Mouse (Mus musculus) kidney, postnatal 4 days (tissue): Measurements from ENCODE around the gene Tpst2.

Source experiments
- DNase-seq, 2 experiments: peaks; one replicate each; pipeline ENCODE4 v3.0.0; 2021; ENCODE audit warnings: mixed read lengths in 2 of 2

Tpst2 gene

GRCm38 (mm10) chr5:112255426-112255825 is 21.1 kb upstream of the Tpst2 start, which contains the start of gene Crybb1:
TSS of gene Crybb1 (plus strand) at chr5:112255815.
- peak; percentile 42 to 46 for DNase-seq

DNA sequence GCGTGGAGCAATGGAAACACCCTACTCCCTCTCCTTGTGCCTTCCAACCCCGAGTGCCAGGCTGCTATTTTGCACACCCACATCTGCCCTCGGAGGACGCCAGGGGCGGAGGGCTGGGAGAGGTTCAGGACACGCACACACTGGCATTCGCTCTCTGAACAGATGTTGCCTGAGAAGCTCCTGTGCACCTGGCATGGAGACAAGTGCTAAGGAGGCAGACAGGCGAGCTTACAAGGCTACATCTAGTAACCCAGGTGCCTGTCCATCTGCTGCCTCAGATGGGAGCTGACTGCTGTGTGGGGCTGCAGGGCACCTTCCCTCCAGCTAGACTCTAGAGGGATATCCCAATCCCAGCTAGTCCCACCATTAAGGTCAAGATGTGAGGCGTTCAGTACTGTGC is 20.0 kb upstream of the Tpst2 start:
- no peak for DNase-seq

GRCm38 (mm10) chr5:112257896-112258295 is 18.6 kb upstream of the Tpst2 start:
- no peak for DNase-seq

DNA sequence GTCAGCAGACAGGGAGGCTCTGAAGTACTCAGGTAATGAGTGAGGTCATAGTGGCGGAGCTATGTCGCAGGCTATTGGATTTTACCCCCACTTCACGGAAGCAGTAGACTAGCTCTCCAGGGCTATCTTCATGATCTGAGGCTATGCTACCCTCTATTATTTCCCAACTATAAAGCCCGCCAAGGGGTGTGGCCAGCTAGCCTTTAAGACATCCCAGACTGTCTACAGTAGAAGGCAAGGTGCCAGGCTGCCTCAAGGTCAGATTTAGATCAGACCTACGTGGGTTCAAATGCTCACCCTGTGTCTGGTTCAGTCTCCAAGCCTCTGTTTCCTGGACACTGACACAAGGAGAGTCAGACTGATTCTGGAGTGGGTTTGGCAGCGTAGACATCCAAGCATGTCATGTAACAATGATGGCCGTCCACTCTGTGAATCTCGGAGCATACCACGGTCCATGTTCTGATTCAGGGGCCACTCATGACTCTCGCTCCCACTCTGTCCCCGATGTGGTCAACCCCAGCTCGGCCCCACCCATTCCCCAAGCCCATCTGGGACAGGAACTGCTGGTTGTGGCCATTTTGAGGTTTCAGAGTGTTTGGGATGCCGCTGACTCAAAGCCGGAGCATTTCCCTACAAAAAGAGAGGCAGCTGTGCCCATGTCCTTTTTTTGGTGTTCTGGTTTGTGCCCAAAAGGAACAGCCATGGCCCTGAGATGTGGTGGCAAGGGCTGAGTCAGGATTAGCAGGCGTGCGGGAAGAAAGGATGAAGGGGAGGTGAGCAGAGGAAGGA is 16.4 kb upstream of the Tpst2 start:
- no peak for DNase-seq

DNA sequence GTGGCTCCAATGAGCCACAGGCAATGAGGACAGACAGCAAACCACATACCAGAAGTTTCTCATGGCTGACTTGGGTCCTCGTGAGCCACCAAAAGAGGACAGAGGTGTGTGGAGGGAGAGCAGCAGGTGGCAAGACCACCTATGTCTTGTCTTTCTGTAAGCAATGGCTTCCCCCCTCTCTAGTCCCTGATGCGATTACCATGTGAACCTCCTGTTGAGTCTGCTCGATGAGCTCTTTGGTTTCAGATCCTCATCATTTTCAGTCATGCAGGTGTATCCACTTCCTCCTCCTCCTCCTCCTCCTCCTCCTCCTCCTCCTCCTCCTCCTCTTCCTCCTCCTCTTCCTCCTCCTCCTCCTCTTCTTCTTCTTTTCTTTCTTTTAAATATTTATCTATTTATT is 15.7 kb upstream of the Tpst2 start:
- no peak for DNase-seq

- no peak for DNase-seq
These were observed 12.4 kb upstream of the Tpst2 start for GRCm38 (mm10) chr5:112264099-112264498.

- no peak for DNase-seq
These were observed 11.4 kb upstream of the Tpst2 start for GRCm38 (mm10) chr5:112265110-112265509.

- peak; percentile 49 to 60 for DNase-seq
These were observed 11.0 kb upstream of the Tpst2 start for GRCm38 (mm10) chr5:112265515-112265914.

- DNase-seq = no peak
These were observed 10.3 kb upstream of the Tpst2 start for GRCm38 (mm10) chr5:112266011-112266777.

GRCm38 (mm10) chr5:112270764-112271541 is 5.5 kb upstream of the Tpst2 start:
- DNase-seq = no peak

GRCm38 (mm10) chr5:112272934-112273333 is 3.6 kb upstream of the Tpst2 start:
- DNase-seq = no peak

- no peak for DNase-seq
These were observed 2.6 kb upstream of the Tpst2 start for GRCm38 (mm10) chr5:112273746-112274463.

DNA sequence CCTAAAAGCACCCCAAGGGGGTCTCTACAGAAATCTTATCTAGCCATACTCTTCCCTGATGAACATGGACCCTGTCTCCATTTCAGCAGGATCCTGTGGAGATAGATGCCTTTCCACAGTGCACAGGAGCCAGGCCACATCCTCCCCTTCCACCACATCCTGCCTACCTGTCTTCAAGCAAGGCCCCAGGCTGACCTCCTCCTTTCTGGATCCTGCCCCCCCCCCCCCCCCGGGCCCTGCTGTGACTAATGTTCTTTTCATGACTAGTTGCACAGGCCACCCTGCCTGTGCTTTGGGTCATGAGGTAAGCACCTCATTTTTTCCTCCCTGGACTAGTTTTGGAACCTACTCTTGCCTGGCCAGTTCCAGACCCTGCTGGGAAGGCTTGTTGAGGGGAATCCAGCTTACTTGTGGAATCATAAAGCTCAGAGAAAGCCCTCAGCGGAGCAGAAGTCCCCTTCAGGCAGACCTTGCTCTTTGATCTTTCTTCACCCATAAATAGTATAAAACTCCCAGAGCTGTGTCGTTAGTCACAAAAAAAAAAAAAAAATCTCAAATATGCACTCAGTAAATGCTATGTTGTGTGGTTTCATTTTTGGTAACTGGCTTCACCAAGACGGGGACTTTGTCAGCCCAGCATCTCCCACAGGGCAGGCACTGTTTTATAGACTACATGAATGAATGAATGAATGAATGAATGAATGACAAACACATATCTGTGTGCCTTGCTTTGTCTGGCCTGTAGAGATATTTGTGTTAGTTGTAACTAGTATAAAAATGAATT is 1.3 kb upstream of the Tpst2 start:
- DNase-seq = no peak

- DNase-seq = no peak
These were observed 437 bp downstream of the Tpst2 start for GRCm38 (mm10) chr5:112276907-112277348.

DNA sequence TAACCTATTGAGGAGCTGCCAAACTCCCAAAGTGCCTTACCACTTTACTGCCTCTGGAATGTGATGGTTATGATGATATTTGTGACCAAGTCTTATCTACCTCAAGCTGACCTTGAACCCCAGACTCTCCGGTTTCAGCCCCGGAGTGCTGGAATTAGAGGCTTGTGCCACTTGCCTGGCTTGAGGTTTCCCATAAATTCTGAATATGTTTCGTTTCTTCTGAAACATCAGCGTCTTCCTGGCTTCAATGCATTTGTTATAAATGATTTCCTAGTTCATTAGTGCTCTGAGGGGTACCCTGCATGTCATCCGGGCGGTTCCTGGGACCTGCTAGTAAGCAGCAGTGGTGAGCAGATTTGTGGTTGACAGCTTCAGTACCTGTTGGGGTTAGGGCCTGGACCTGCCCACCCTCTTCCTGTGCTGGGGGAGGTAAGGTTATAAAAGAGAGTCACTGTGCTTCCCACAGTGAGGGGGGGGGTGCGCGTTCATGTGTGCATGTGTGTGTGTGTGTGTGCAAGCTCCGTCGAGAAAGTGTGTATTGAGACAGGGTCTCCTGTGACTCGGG is 1.5 kb downstream of the Tpst2 start:
- DNase-seq = no peak

GRCm38 (mm10) chr5:112279181-112280021 is 2.9 kb downstream of the Tpst2 start:
- peak in 1 of 2 experiments; percentile 2 for DNase-seq

- DNase-seq = no peak
These were observed 3.7 kb downstream of the Tpst2 start for GRCm38 (mm10) chr5:112280151-112280550.

DNA sequence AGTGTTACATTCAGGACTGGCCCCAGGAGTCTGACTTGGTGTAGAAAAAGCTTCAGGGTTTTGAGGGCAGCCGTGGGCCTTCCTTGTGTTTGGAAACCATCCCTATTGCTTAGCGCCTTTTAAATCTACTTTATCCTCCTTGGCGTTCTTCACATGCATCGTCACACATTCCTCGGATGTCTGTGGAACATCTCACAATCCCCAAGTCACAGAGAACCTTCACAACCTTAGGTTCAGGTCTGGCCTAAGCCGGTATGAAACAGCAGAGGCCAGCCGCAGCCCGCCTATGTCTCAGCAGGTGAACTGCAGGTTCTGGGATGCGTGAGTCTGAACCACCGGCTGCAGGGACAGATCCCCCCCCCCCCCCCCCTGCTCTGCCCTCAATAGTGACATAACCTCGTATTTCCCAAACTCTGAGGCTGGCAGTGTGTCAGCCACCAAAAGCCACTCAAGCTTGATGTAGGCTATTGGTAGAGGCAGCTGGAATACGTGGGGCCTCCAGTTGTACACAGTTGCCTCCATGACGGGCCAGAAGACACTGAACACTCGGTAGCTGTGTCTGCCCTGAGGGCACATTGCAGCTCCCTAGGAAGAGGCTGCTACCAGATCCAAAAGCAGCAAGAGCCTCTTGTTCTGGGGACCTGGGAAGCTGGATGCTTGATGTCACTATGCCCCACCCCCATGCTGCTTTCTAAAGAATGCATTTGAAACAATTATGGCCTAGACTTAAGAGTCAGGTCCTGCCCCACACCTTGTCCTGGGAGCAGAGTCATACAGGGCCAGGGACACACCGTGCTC is 4.6 kb downstream of the Tpst2 start:
- DNase-seq = peak in 1 of 2 experiments; percentile 7

DNA sequence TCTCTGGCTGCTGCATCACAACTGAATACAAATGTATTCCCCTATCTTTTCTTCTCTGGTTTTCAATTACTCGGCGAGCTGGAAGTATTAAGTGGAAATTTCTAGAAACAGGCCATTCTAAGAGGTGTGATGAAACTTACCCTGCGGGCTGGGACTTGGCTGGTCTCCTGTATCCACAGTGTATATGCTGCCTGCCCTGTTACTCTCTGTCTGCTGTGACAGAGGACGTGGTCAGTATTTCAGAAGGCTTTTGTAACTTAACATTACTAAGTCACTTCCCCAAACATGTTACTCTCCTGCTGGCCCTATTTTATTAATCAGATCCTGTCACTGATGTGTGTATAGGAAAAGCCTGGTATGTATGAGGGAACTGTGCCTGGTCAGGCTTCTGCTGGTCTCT is 5.2 kb downstream of the Tpst2 start:
- no peak for DNase-seq
